Mouse (Mus musculus): ENCODE results near the gene Eaf2.
"Not testable (repeated sequence)": the region's sequence is repeated elsewhere in the genome, so short reads cannot be mapped to it uniquely, and the experiment has no call there.

Gene Eaf2

DNA sequence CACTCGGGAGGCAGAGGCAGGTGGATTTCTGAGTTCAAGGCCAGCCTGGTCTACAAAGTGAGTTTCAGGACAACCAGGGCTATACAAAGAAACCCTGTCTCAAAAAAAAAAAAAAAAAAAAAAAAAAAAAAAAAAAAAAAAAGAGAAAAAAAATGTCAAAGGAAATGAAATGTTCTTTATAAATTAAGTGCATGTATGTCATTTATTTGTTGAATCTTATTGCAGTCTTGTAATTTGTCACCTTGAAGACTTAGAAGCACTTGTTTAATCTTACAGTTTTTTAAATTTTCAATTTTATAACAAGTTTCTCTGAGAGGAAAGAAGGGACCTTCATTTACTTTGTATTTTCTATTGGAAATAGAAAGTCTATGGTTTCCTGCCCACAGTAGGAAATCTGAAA lies 27.9 kb downstream of the Eaf2 start:
- DNase-seq (ENCODE audit: low spot score in 2 of 2) = not testable (repeated sequence)

DNA sequence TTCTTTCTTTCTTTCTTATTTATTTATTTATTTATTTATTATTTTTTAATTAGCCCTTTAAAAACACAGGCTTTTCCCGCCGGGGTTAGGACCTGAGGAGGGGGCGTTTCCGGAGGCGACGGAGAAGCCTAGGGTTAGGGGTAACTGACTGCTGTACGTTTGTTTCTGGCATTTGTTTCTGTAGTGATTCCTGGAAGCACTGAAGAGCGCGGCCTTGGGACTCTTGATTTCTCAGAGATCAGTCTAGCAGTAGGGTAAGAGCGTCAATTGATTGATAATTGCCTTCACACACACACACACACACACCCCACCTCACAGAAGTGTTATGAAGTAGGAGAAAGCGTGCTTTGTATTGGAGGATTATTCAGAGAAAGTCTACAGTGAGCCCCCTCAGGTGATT lies 46.0 kb downstream of the Eaf2 start:
- DNase-seq (ENCODE audit: low spot score in 2 of 2) = no peak

DNA sequence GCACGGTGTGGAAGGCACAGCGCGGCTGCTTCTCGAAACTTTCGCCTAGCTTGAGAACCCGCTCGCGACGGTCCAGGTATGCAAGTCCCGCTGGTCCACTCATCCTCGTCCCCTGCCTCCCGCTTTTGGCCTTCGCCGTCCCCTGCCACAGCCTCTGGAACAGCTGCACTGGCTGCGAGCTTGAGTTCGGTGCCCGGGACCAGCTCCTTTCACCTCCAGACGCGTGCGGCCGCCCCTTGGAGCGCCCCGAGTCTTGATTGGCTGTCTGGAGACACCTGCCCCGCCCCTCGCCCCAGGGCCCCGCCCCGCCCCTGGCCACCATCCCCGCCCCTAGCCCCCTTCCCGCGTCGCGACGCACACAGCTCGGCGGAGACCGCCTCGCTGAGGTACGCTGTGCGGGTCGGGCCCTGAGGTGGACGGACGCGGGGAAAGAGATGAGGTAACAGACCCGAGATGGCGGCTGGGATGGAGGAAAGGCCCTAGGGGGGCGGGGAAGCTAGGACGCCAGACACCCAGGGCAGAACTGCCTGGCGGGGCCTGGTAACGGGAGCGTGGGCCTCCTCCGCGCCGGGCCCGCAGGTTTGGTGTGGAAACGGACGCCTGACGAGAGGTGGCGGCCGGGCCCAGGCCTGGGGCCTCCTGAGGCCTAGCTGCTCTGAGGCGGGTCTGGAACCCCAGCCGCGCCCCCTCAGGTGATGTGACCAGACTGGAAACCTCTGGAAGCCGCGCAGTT lies 46.6 kb downstream of the Eaf2 start, which contains the start of gene Iqcb1:
Gene Iqcb1 (plus strand): TSS at position 332 of the 733 bp plus-strand sequence.
- peak; percentile 55 to 72 for DNase-seq (ENCODE audit: low spot score in 2 of 2)

DNA sequence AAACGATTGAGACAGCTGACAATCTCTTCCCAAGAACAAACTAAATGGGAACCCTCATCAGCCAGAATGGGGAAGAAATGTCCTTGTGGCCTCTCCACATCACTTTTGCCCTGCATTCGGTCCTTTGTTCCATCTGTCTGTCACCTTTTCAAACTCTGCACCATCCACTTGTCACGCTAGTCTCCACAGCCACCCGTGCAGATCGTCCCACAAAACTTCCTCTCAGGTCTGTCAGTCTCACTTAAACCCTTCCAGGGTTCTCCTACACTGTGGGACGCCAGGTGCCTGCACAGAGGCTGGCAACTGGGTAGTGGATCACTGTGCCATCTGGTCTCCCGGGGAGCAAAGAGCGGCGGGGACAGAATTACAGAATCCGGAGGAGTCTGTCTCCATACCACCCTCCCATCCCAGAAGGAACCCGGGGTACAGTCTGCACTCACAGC lies 47.2 kb downstream of the Eaf2 start:
- no peak for DNase-seq (ENCODE audit: low spot score in 2 of 2)

DNA sequence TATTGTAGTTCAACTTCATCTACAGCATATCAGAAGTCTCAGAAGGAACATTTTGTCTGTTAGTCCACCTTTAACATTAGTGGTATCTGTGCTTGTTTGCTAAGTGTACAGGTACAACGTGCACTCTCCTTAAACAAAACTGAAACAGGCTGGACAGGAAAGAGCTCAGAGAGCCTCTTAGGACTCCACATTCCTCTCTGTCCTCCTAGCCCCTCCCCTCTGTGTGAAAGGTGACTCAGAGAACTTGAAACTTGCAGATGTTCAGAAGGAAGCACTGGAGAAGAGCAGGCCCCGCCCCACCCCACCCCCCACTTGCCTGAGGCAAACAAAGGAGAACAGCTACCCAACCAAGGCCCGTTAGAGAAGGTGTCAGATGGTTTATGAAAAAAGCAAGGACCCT lies 53.3 kb downstream of the Eaf2 start:
- DNase-seq (ENCODE audit: low spot score in 2 of 2) = no peak

DNA sequence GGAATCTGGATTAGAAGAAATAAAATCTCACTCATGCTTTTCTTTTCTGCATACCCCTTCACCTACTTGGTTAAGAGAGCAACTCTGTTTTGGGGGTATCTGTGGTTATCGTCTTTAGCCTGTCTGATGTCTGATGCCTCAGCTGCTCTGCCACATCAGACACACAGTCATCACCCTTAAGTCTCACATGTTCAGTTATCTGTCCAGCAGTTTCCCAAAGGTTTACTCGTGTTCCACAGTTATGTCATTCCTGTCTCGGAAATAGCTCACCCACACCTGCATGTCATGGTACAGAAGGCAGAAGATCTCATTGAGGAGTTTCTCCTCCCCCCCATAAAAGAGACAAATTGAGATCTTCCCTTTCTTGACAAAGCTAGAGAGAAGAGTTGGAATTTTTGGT lies 54.1 kb downstream of the Eaf2 start:
- no peak for DNase-seq (ENCODE audit: low spot score in 2 of 2)

DNA sequence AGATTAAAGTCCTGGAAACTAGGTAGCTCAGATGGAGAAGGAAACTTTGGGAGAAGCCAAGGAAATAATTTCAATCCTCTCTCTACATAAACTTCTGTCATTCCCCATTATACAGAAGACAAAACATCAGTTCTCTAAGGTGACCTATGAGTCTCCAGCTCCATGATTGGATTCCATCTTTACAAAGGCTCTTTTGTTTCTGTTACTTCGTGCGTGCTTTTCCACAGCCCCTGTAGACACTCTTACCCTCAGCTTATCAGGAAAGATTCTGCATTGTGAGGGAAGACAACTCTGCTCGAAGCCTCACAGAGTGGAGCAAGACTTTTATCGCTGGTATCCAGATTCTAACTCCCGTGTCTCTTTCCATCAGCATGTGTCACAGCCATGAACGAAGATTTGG lies 54.8 kb downstream of the Eaf2 start:
- no peak for DNase-seq (ENCODE audit: low spot score in 2 of 2)

DNA sequence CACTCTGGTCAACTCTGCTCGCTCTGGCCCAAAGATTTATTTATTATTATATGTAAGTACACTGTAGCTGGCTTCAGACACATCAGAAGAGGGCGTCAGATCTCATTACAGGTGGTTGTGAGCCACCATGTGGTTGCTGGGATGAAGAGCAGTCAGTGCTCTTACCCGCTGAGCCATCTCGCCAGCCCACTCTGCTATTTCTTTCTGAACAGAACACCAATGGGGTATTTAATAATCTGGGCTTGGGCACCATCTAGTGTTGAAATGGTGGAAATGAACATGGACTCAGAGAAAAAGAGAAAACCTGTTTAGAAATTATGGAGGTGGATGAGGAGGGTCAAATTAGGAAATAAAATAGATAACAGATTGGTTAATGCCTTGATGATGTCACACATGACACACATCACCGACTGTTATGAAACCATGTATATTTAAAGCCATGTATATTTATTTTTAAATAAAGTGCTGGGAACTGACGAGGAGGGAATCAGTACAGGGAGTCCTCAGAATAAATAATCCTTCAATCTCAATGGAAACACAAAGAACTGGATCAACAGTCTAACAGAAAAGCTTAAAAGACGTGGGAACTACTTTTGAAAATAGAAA lies 57.4 kb downstream of the Eaf2 start:
- peak; percentile 45 to 69 for DNase-seq (ENCODE audit: low spot score in 2 of 2)

DNA sequence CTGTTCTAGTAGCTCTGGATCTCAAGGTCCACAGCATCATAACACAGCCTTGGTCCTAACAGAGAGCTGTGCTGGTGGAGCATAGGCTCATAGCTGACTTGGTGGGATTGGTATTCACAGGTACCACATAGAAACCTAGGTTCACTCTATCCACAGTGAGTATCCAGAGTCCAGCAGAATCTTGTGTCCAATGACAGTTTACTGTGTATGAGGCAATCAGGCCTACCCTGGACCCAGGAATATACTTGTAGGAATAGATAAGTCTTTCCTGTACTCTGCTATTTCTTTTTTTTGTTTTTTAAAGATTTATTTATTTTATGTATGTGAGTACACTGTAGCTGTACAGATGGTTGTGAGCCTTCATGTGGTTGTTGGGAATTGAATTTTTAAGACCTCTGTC lies 57.9 kb downstream of the Eaf2 start:
- DNase-seq (ENCODE audit: low spot score in 2 of 2) = no peak

DNA sequence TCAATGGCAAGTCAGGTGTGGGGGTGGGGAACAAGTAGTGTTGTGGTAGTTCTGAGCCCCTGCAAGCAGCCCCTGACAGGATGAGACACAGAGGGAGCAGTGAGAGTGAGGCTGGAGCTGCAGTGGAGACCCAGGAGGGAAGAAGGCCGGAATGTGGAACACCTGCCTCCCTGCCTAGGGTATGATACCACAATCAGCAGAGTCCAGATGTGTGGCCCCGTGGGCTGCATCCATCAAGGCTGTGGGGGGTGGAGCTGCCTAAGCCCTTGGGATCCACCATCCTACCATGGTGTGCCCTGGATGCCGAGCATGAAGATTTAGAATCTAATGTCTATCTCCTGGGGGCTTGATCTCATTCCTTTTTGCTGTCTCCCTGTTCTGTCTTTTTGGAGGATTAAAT lies 61.1 kb downstream of the Eaf2 start:
- DNase-seq (ENCODE audit: low spot score in 2 of 2) = no peak

DNA sequence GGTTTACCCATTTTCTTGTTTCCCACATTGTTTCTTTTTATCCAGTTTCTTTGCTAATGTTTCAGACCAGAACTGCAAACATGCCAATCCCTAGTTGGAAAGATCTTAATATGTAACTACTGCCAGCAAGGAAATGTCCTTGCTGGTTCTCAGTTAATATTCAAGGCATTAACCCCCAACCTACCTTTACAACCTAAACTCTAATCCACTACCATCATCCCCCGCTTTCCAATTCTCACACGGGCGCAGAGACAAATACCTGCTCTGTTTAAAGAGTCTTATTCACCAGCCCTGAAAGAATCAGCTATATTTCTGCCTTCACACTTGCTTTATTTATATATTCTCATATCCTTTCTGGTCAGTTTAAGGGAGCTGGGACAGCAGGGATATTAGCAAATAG lies 66.2 kb downstream of the Eaf2 start:
- DNase-seq (ENCODE audit: low spot score in 2 of 2) = no peak

DNA sequence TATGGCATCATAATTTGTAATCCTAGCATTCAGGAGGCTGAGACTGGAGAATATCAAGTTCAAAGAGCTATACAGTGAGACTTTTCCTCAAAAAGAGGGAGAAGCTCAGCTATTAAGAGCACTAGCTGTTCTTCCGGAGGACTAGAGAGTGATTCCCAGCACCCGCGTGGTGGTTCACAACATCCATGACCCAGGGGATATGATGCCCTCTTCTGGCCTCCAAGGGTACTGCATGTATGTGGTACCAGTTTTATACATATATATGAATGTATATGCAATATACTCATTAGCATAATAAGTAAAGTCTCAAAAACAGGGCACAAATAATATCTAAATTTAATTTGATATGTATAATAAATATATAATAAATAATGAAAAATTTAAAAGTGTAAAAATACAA lies 72.4 kb downstream of the Eaf2 start:
- DNase-seq (ENCODE audit: low spot score in 2 of 2) = no peak

DNA sequence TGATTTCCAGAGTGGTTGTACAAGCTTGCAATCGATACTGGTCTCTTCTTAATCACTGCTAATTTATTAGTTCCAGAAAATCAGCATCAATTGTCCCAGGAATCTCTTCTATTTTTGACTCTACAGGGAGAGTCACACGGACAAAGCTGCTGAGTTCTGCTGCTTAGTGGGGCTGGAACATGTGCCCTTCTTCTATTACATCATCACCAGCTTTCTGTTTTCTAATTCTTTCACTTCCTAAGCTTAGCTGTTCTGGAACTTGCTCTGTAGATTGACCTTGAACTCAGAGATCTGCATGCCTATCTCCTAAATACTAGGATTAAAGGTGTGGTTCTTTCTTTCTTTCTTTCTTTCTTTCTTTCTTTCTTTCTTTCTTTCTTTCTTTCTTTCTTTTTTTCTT lies 76.5 kb downstream of the Eaf2 start:
- DNase-seq (ENCODE audit: low spot score in 2 of 2) = no peak

DNA sequence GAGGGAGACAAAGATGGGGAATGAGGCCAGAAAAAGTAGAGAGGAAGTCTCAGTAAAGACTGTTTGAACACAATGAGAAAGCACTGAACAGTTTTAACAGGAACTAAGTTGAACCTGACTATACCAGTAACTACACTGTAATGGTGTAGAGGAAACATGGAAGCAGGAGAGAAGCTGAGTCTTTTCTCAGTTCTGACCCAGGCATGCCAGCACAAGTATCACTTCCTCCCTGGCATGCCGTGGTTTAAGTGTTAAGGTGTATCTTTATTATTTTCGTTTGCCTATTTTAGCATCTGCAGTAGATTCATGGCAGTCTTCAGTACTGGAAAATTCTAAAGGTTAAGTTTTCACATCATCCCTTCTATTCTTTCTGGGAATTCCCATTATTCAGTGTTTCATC lies 79.8 kb downstream of the Eaf2 start:
- DNase-seq (ENCODE audit: low spot score in 2 of 2) = no peak

DNA sequence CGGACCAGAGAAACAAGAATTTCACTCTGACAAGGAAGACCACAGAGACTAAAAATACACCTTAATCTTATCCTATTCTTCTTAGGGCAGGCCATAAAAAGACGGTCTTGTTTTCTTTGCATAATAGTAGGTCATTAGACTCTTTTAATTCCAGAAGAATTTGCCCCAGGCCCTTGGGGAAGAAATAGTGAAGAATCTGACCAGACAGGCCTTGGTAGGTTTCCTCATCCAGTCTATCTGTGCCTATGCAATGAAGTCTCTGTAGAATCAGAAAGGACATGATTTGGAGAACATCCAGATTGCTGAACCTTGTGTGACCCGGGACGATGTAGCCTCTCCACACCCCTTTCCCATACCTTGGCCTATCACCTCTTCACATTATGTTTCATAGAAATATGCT lies 84.6 kb downstream of the Eaf2 start:
- DNase-seq (ENCODE audit: low spot score in 2 of 2) = no peak

DNA sequence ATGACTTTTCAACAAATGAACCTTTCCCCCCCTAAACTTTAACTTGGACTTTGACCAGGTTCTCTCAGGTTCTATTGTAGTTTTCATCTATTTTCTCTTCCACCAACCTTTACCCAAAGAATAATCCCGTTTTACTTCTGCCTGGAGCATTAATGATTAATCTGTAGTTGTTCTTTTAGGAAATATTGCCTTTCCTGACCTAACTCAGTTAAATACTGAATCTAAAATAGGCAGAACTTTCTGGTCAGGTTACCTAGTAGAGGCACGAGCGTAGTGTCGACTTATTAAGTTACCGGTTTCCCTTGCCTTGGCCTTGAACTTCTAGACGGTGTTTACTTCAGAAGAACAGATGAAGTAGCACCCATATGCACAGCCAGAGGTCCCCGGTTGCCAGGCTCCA lies 88.3 kb downstream of the Eaf2 start:
- no peak for DNase-seq (ENCODE audit: low spot score in 2 of 2)

DNA sequence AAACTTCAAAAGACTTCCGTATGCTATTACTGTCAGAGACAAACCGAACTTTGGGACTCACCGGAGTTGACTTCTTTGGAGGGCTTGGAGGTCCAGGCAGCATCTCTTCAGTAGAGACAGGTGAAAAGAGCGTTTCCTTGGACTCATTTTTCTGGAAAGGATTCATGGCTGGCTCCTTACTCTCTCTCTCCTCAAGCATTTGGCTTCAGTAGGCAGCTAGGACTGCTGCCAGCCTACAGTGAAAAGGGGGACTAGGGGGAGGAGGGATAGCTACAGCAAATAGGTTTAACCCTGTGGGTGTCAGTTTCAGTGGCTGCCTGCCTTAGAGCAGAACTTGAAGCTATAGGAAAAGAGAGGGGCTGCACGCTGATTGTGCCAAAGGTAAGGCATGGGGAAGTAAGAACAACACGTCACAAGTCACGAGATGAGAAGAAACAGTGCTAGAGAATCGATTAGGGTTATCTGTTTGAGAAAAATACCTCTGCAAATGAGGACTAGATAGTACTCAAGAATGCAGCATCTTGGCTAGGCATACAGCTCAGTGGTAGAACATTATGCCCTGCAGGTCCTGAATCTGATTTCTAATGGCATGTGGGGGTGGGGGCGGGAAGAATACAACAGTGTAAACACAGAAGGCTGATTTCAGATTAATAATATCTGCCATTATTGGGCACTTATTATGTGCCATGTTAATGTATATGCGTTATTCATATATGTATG lies 90.0 kb downstream of the Eaf2 start, which contains the start of gene Slc15a2:
Gene Slc15a2 (minus strand): TSS at position 369 of the 720 bp plus-strand sequence.
- peak in 1 of 2 experiments; percentile 9 for DNase-seq (ENCODE audit: low spot score in 2 of 2)

DNA sequence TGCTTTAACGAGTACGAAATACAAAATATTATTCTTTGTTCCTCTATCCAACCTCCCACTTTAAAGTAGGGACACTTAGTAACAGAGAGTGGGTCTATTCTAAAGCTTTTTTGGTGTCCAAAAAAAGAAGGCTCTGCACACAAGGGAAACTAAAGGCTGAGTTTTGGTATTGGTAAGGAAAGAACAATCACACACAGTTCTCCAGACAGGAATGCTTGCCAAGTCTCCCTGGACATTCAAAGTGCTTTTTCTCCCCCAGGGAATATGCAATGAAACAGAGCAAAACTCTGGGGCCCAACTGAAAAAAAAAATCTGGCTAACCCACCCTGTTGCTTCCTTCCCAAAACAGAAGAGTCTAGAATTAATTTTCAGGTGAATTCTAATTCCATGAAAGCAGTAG lies 90.7 kb downstream of the Eaf2 start:
- no peak for DNase-seq (ENCODE audit: low spot score in 2 of 2)

DNA sequence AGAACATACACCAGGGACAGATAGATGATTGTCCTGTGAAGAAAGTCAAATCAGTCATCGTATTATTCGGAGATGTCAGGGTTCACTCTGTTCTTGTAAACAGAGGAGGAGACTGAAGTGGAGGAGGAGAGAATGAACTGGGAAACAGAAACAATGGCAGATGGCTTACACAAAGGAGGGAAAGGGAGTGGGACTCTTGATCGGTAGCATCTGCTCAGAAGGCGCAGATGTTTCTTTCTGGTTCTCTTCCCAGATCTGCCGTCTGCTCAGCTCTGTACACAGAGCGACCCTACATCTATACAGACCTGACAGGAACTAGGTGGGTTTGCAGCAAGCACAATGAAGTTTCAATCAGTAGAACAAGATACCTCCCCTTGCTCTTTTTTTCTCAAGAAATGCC lies 99.1 kb downstream of the Eaf2 start:
- DNase-seq (ENCODE audit: low spot score in 2 of 2) = no peak

DNA sequence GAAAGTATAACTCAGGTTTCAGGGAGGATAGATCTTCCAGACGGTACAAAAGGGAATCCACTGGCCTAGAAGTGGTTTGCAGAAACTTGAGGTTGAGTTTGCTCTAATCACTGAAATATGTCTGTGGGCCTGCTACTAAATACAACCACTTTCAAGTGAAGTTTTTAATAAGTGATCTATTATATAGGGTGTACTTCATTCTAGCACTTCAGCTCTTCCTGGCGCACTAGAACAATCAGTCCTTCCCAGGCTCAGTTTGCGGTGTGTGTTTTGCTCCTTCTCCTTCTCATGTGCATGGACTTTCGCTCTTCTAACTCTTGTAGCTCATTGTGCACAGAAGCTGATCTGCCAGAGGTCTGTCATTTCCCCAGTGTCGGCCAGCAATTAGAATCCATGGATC lies 101.8 kb downstream of the Eaf2 start:
- DNase-seq (ENCODE audit: low spot score in 2 of 2) = no peak

DNA sequence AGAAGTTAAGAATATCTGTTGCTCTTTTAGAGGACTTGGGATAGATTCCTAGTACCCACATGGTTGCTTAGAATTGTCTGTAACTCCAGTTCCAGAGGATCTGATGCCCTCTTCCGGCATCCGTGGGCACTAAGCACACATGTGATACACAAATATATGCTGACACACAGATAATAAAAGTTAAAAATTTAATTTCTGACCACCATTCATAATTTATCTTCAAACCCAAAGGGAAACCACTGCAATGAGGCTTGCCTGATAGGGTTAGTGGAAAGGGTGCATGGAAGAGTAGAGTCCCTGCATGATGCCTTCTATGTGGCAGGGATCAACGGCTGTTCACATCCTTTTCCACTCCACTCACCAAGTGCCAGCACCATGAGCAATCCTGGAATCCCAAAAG lies 103.1 kb downstream of the Eaf2 start:
- no peak for DNase-seq (ENCODE audit: low spot score in 2 of 2)

DNA sequence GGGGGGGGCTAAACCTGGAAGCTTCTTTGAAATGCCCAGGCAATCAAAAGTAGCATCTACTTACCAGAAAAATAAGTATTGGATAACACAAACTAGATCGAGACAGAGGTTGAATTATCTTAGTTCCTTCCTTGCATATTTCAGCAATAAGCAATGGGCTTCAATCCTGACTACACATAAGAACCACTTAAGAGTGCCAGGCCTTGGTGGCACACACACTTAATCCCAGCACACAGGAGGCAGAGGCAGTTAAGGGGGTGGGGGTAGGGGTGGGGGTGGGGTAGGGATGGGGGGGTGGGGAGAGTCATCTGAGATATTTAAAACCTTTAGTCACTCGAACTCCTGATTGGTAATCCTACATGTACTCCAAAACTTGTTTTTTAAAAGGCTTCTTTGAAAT lies 103.6 kb downstream of the Eaf2 start:
- DNase-seq (ENCODE audit: low spot score in 2 of 2) = no peak

DNA sequence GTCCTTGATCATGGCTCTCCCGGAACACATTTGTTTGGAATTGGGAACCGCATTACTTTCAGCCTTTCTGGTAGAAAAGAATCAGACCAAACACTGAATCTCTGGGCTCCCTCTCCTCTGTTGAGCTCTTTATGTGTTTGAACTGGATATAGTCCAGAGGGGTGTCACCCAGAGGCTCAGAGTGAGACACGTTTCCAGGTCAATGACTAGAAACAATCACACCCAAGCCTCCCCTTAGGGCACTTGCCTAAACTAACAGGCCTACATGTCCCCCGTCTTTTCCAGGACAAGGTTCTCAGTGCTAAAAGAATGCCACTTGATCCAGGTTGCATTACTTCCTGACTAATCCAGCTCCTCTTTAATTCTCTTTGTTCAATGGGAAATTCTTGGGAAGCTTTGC lies 104.0 kb downstream of the Eaf2 start:
- no peak for DNase-seq (ENCODE audit: low spot score in 2 of 2)

All from frontal cortex, postnatal 25 days (tissue).